Mouse (Mus musculus) forebrain, embryonic 11.5 days (tissue): ENCODE data around the gene Tbcb. TPM values are rescaled to one million over a fixed set of nuclear protein-coding genes. Genes with fewer than 3 reads are reported as not detected.
"Not testable (repeated sequence)": the region's sequence is repeated elsewhere in the genome, so short reads cannot be mapped to it uniquely, and the experiment has no call there.

Source experiments
- ATAC-seq: fragments of 200-750 bp; cut with Nextera tagmentation; replicated peaks from 2 replicates; pipeline ENCODE4 v1.8.0; 2017; ENCODE audit warnings: moderate TSS enrichment; ENCODE audit not compliant: low FRiP score
- DNase-seq: peaks from one replicate; pipeline ENCODE4 v3.0.0-alpha.2; 2017; ENCODE audit warnings: low spot score
- H3K27ac ChIP-seq: fragments of 300-500 bp; sonication (generic); 2 replicates; pipeline ENCODE4 v1.5.1; 2014; ENCODE audit warnings: low read depth, low read length
- H3K27me3 ChIP-seq: fragments of 300-500 bp; sonication (generic); 2 replicates; pipeline ENCODE4 v1.6.1; 2014; ENCODE audit warnings: mild to moderate bottlenecking, low read length, mixed read lengths; ENCODE audit not compliant: control insufficient read depth, insufficient read depth
- H3K36me3 ChIP-seq: fragments of 300-500 bp; sonication (generic); 2 replicates; pipeline ENCODE4 v1.6.1; 2014; ENCODE audit warnings: mild to moderate bottlenecking, low read length, moderate library complexity, mixed read lengths; ENCODE audit not compliant: control insufficient read depth, insufficient read depth
- H3K4me1 ChIP-seq: fragments of 300-500 bp; sonication (generic); replicated peaks from 2 replicates; pipeline ENCODE4 v1.6.1; 2014; ENCODE audit warnings: low read length, mixed read lengths; ENCODE audit not compliant: control insufficient read depth, insufficient read depth
- H3K4me2 ChIP-seq: fragments of 300-500 bp; sonication (generic); 2 replicates; pipeline ENCODE4 v1.6.1; 2014; ENCODE audit warnings: low read depth, mild to moderate bottlenecking, low read length, moderate library complexity, mixed read lengths; ENCODE audit not compliant: severe bottlenecking
- H3K4me3 ChIP-seq: fragments of 300-500 bp; sonication (generic); 2 replicates; pipeline ENCODE4 v1.5.1; 2014; ENCODE audit warnings: low read depth, low read length
- H3K9ac ChIP-seq: fragments of 300-500 bp; sonication (generic); 2 replicates; pipeline ENCODE4 v1.6.1; 2014; ENCODE audit warnings: low read length
- H3K9me3 ChIP-seq: fragments of 300-500 bp; sonication (generic); 2 replicates; pipeline ENCODE4 v1.6.1; 2016; ENCODE audit warnings: low read length, mixed read lengths; ENCODE audit not compliant: control insufficient read depth
- WGBS: fragments of 180-500 bp; shearing (Covaris S2); extraction: QIAGEN DNeasy Blood & Tissue Kit; methylation state at CpG from one replicate; pipeline ENCODE4 v1.1.7; 2014; 5-methylcytosine and 5-hydroxymethylcytosine counted together
- polyA plus RNA-seq: library from polyadenylated mRNA; unstranded; fragments of >200 nt; fragmentation: Nextera tagmentation; extraction: Ambion mirVana; gene quantifications from 2 replicates; pipeline ENCODE4 v1.2.1, GENCODE M21; 2014

Tbcb gene
- polyA plus RNA-seq, 1 experiment from 2014 or later, result 235 TPM

DNA sequence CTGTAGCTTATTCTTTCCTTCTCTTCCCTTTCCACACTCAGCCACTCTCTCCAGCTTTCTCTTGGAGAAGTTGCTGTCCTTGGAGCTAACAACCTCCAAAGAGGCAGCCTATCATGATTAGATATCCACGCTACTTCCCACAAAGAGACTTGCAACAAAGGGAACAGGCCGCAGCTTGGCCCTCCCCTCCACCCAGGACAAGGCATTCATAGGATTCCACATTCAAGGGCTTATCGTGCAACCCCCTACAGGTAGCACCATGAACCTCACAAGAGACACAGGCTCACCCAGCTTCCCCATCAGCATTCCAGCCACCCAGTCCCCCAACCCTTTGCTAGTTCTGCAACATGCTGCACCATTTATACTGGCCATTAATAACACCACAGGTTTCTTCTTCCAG is 34.7 kb upstream of the Tbcb start:
- no peak overlapping the region for H3K27ac ChIP-seq
- no peak for DNase-seq
- 86% methylated on average over 3 of the region's 3 CpGs for WGBS
- no peak overlapping the region for H3K4me3 ChIP-seq
- no peak overlapping the region for H3K9ac ChIP-seq
- no peak overlapping the region for H3K4me2 ChIP-seq
- peaks cover 5% of the 10 kb centered on the region; the same call in 1 of the 2 replicates for H3K36me3 ChIP-seq
- H3K9me3 ChIP-seq, result no peaks in the 10 kb centered on the region
- H3K4me1 ChIP-seq, result no peaks in the 10 kb centered on the region
- no peaks in the 10 kb centered on the region for H3K27me3 ChIP-seq
- ATAC-seq, result no peak

DNA sequence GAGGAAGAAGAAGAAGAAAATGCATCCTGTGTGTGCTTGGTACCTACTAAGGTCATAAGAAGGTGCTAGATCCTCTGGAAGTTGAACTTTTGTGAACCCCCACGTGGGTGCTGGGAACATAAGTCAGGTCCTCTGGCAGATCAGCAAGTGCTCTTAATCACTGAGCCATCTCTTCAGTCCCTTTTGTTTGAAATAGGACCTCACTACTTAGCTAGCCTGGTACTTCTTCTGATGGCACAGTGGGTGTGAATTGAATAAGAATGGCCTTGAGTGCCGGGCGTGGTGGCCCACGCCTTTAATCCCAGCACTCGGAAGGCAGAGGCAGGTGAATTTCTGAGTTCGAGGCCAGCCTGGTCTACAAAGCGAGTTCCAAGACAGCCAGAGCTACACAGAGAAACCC is 33.9 kb upstream of the Tbcb start:
- DNase-seq (no peak), ATAC-seq (no peak)
- peaks cover 5% of the 10 kb centered on the region; the same call in 1 of the 2 replicates for H3K36me3 ChIP-seq
- no peak overlapping the region for H3K9ac ChIP-seq
- H3K27ac ChIP-seq, result no peak overlapping the region
- H3K4me3 ChIP-seq, result no peak overlapping the region
- no peaks in the 10 kb centered on the region for H3K27me3 ChIP-seq
- WGBS, result 93% methylated on average over 7 of the region's 7 CpGs
- H3K4me2 ChIP-seq, result no peak overlapping the region
- no peaks in the 10 kb centered on the region for H3K4me1 ChIP-seq
- H3K9me3 ChIP-seq, result no peaks in the 10 kb centered on the region

DNA sequence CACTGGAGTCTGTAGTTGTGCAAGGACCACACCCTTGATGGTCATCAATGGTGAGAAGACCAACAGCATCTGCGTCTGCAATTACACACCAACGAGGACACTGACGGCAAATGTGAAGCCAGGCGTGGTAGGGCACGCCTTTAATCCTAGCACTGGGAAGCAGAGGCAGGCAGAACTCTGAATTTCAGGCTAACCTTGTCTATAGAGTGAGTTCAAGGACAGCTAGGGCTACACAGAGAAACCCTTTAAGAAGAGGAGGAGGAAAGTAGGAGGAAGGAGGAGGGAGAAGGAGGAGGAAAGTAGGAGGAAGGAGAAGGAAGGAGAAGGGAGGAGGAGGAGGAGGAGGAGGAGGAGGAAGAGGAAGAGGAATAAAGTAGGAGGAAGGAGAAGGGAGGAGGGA is 33.5 kb upstream of the Tbcb start:
- no peak for DNase-seq
- Histone ChIP-seq H3K9me3 (no peaks in the 10 kb centered on the region), H3K9ac (no peak overlapping the region), H3K4me3 (no peak overlapping the region), H3K27ac (no peak overlapping the region), H3K27me3 (no peaks in the 10 kb centered on the region), H3K4me2 (no peak overlapping the region), H3K4me1 (no peaks in the 10 kb centered on the region), H3K36me3 (peaks cover 5% of the 10 kb centered on the region; the same call in 1 of the 2 replicates)
- 95% methylated on average over 5 of the region's 5 CpGs for WGBS
- ATAC-seq, result no peak

DNA sequence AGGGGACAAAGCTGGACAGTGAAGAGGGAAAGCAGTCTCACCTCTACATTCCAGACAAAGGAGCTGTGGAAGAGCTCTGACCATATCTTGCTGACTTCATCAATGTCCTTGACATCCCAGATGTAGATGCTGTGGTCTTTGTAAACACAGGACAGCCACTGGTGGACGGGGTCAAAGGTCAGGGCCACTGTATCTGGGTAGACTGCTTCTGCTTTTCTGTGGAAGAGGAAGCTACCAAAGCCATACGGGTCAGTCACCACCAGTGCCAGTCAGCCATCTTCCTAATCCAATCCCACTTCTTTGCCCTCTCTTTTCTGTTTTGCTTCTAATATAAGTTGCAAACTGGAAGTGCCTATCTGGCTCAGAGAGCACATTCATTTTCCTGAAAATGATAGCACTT is 33.0 kb upstream of the Tbcb start:
- Histone ChIP-seq H3K9ac (no peak overlapping the region), H3K4me2 (no peak overlapping the region), H3K27me3 (no peaks in the 10 kb centered on the region), H3K4me3 (no peak overlapping the region), H3K36me3 (peaks cover 5% of the 10 kb centered on the region; the same call in 1 of the 2 replicates), H3K9me3 (no peaks in the 10 kb centered on the region), H3K27ac (no peak overlapping the region), H3K4me1 (no peaks in the 10 kb centered on the region)
- whole genome bisulfite sequencing, result 80% methylated on average over 2 of the region's 2 CpGs
- ATAC-seq (no peak), DNase-seq (no peak)

DNA sequence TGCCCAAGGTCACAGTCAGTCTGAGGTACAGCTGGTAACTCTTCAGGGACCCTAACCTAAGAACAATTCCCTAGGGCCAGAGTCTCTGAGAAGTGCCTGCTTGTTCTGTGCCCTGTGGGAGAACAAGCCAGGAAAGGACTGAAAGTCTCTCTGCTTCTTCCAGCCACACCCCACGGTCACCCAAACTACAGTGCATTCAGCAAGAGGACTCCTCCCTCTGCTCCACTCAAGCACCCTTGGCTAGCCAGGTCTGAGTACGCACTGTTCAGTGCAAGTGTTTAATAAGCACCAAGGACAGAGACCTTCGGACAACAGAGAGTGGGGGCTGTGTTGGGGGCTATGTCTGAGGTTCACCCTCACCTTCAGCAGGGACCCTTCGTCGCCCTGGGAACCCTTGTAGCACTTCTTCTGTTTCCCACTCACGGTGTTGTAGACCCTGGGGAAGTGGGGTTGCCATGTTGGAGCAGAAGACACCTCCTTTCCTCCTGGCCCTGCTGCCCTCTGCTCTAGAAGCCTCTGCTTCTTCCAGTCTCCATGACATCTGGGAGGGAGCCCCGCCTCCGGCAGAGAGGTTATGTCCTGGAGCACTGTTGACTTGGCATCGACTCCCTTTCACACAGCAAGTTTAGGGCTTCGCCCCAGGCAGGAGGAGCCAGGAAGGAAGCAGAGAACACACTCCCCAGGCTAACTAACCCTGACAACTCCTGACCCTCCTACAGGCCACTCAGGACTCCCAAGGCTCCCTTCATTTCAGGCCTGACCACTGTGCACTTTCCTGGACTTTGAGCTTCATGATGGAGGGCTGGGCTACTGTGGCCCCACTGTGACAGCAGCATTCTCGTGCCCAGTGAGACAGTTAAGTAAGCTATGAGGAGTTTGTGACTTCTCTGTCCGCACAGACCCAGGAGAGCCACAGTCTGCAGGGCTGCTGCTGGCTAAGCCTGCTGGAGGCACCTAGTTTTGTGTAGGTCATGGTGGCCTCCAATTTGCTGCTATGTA is 20.2 kb upstream of the Tbcb start:
- DNase-seq, result no peak
- Histone ChIP-seq H3K36me3 (no peaks in the 10 kb centered on the region; the same call in 1 of the 2 replicates), H3K27ac (no peak overlapping the region), H3K9me3 (no peaks in the 10 kb centered on the region), H3K4me2 (no peak overlapping the region), H3K4me1 (no peaks in the 10 kb centered on the region), H3K4me3 (no peak overlapping the region), H3K9ac (no peak overlapping the region), H3K27me3 (no peaks in the 10 kb centered on the region)
- ATAC-seq, result no peak
- 90% methylated on average over 12 of the region's 12 CpGs for WGBS

DNA sequence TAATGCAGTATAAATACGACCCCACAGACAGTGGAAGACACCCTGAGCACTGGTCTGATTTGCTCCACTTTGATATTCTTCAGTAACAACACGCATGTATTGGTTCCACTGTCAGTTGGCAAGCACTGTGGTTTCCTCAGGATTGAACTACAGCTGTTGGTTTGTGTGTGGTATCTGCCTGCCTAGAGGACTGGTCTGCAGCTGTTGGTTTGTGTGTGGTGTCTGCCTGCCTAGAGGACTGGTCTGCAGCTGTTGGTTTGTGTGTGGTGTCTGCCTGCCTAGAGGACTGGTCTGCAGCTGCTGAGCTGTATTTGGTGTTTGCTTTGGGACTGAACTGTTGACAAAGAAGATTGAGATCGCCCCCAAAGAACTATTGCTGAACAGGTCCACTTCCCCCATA is 5.3 kb upstream of the Tbcb start:
- not testable (repeated sequence) for H3K27me3 ChIP-seq, H3K27ac ChIP-seq, H3K4me1 ChIP-seq, H3K36me3 ChIP-seq, ATAC-seq, H3K9ac ChIP-seq, H3K4me3 ChIP-seq, H3K9me3 ChIP-seq, H3K4me2 ChIP-seq, DNase-seq
- WGBS, result 87% methylated on average over 3 of the region's 3 CpGs

DNA sequence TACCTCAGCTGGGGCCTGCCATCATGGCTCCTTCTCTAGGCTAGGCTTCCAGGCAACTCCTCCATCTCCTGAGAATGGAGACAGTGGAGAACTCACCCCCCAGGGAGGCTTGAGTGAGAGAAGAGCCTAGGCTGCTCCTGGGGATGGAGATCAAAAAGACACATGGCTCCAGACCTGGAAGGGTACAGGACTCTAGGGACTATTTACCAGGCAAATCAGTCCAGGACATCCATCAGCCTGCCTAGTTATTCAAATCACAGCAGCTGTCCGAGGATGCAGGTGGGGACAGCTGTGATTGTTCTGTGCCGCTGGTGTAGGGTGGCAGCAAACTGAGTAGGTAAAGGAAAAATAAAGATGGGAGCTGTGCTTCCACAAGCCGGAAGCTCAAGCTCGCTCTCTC is 3.6 kb upstream of the Tbcb start, which contains the start of gene Ovol3:
Gene Ovol3 (minus strand): TSS at position 101 of the 400 bp plus-strand sequence.
- 93% methylated on average over 4 of the region's 4 CpGs for WGBS
- Histone ChIP-seq H3K27me3 (no peaks in the 10 kb centered on the region), H3K4me1 (peaks cover 5% of the 10 kb centered on the region), H3K9me3 (no peaks in the 10 kb centered on the region), H3K9ac (no peak within 1 kb of the TSS), H3K27ac (no peak within 1 kb of the TSS), H3K4me3 (no peak within 1 kb of the TSS), H3K4me2 (no peak within 1 kb of the TSS), H3K36me3 (no peaks in the 10 kb centered on the region; the same call in 1 of the 2 replicates)
- DNase-seq (no peak), ATAC-seq (no peak)

DNA sequence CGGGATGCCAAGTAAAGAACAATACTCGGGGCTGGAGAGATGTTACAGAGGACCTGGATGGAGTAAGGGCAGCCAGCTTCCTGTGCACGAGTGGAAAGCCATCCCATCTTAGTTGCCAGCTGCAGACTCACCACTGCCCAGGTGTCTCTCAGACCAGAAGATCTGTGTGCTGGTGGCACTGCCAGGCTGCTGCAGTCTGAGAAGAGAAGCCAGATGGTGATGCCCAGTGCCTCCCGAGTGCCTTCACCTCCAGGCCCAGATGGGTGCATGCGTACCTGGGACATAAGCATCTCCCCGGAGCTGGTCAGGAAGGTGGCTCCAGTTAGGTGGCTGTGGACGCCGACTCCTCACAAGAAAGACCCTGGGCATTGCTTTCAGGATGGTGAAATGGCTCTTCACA is 3.0 kb upstream of the Tbcb start:
- Histone ChIP-seq H3K9ac (no peak overlapping the region), H3K4me2 (no peak overlapping the region), H3K27ac (no peak overlapping the region), H3K36me3 (no peaks in the 10 kb centered on the region; the same call in 1 of the 2 replicates), H3K4me3 (no peak overlapping the region), H3K27me3 (no peaks in the 10 kb centered on the region), H3K4me1 (peaks cover 5% of the 10 kb centered on the region), H3K9me3 (no peaks in the 10 kb centered on the region)
- DNase-seq (no peak), ATAC-seq (no peak)
- 92% methylated on average over 8 of the region's 8 CpGs for WGBS
